Mouse (Mus musculus) testis, adult 2 months (tissue): ENCODE measurements around the gene Inmt.
A peak's percentile ranks its signal among the peaks of the same experiment; 100 is the strongest.

ENCODE experiments used
- CTCF ChIP-seq: fragments of 200-500 bp; IDR thresholded peaks from 2 replicates; pipeline ENCODE4 v1.5.1; 2012; ENCODE audit warnings: low read depth, mild to moderate bottlenecking, inconsistent platforms, low read length, moderate library complexity; ENCODE audit not compliant: control insufficient read depth, insufficient read depth, insufficient replicate concordance
- POLR2A ChIP-seq: fragments of 200-500 bp; IDR thresholded peaks from 2 replicates; pipeline ENCODE4 v1.6.1; 2012; ENCODE audit warnings: low read depth, mild to moderate bottlenecking, inconsistent platforms, low read length, moderate library complexity; ENCODE audit not compliant: control insufficient read depth

DNA sequence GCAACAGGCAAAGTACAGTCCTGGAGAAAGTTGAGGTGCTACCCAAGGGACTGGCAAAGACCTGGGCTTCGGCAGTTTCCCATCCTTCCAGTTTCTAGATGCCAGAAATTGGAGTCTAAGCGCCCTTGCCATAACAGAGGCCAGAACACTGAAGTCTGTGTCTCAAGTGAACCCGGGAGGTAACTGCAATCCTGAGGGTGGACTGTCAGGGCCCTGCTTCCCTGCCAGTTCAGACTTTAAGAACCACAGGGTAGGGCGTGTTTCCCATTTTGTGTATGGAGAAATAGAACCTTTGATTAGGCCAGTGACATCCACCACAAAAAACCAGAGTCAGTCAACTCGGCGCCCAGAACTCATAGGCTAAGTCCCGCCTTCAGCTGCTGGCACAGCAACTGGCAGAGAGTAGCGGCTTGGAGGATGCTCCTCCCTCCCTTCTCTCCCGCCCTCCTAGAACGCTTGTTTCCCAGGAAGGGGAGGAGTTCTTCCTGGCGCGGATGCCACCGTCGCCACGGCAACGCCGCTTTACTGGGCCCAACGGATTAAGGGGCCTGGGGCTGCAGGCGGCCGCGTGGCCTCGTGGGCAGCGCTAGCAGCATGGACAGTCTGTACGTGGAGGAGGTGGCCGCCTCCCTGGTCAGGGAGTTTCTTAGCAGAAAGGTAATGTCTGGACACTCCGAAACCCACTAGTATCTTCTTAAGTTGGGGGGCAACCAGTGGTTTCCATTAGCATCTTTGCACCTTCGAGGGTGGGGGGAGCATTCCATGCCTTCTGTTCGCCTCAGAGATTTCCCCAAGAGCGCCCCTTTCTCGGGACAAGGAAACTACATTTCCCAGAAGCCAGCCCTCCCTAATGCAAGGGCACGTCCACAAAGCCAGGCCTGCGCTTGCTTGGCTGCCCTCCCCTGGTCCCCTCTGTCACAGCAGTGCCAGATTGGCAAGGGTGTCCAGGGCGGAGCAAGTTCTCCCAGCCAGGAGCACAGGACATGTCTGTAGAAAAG lies 28.4 kb upstream of the Inmt start, which contains the start of gene Mindy4:
- TF ChIP-seq CTCF, result no peak
- peak; percentile 77 for TF ChIP-seq POLR2A
